In genomic region chr9:49606317-49606716, GRCm38 (mm10) we compare ENCODE assay signal across 10 mouse cellular contexts.
DNase-seq lines count a peak whose midpoint lies in the region; ATAC-seq and TF ChIP-seq lines count a peak whose summit lies in the region.
"Had no signal": no experiment of that assay in that cellular context is flagged by ENCODE, and none has a peak within 500 bp of the region (broad histone marks: within the 10 kb centered on the region; RNA-seq: fewer than 3 reads in every experiment).

No protein-coding gene starts in this region.

- H3K27me3 ChIP-seq in C2C12 (ENCODE audit: control insufficient read depth, insufficient read depth, insufficient read length) = no peaks in the 10 kb centered on the region
- H3K27me3 ChIP-seq in lung, postnatal 0 days (replicated peaks; ENCODE audit: insufficient read depth, low read length) = no peaks in the 10 kb centered on the region
- H3K27me3 ChIP-seq: limb, embryonic 15.5 days had no signal

- 44% methylated on average over 5 of the region's 5 CpGs for WGBS in lung, postnatal 0 days

- intact Hi-C loops in heart, postnatal 25 days (cut with DNase I) = no loop called here
- intact Hi-C loops in gastrocnemius, postnatal 14 days (cut with DNase I; ENCODE audit: low total_unique reads) = no loop called here

- no peaks in the 10 kb centered on the region for H3K4me1 ChIP-seq in lung, postnatal 0 days (ENCODE audit: insufficient read depth, low read depth, low read length)
- H3K4me1 ChIP-seq: limb, embryonic 15.5 days had no signal

- H3K4me2 ChIP-seq in lung, postnatal 0 days (replicated peaks; ENCODE audit: low read depth, low read length) = no peak overlapping the region
- H3K4me2 ChIP-seq: limb, embryonic 15.5 days had no signal

- no peak overlapping the region for H3ac ChIP-seq in C2C12 (ENCODE audit: control insufficient read depth, insufficient read length, low read depth)

- H3K9ac ChIP-seq in lung, postnatal 0 days (replicated peaks; ENCODE audit: low read depth) = no peak overlapping the region
- H3K9ac ChIP-seq: limb, embryonic 15.5 days had no signal

- peak; percentile 66 for DNase-seq in embryo, embryonic 11 days
- peak; percentile 28 for DNase-seq in heart, postnatal 25 days (ENCODE audit: low spot score)
- DNase-seq in kidney, postnatal 36 days = peak; percentile 18 to 35
- no peak for DNase-seq in left cerebral cortex, adult 18-20 months (ENCODE audit: low spot score in 2 of 2)
- no peak for DNase-seq in lung, postnatal 0 days (ENCODE audit: low spot score)
- no peak for DNase-seq in gastrocnemius, adult 18-20 months (ENCODE audit: low spot score)
- no peak for DNase-seq in gastrocnemius, postnatal 14 days

- no peaks in the 10 kb centered on the region for H3K79me3 ChIP-seq in C2C12 (ENCODE audit: low read depth)

- no peaks in the 10 kb centered on the region for H3K9me3 ChIP-seq in lung, postnatal 0 days (ENCODE audit: low read length)
- H3K9me3 ChIP-seq: limb, embryonic 15.5 days had no signal

- no peak overlapping the region for H3K4me3 ChIP-seq in C2C12 (ENCODE audit: insufficient read depth, poor library complexity, severe bottlenecking)
- H3K4me3 ChIP-seq in lung, postnatal 0 days (ENCODE audit: low read depth, low read length) = no peak overlapping the region
- H3K4me3 ChIP-seq: limb, embryonic 15.5 days had no signal

- H3K36me3 ChIP-seq in C2C12 (ENCODE audit: control insufficient read depth, insufficient read depth) = peaks cover 5% of the 10 kb centered on the region
- no peaks in the 10 kb centered on the region for H3K36me3 ChIP-seq in lung, postnatal 0 days (ENCODE audit: insufficient read depth, low read length)
- H3K36me3 ChIP-seq: G1E; limb, embryonic 15.5 days had no signal

- H3K27ac ChIP-seq in lung, postnatal 0 days (ENCODE audit: low read length) = no peak overlapping the region
- H3K27ac ChIP-seq: limb, embryonic 15.5 days had no signal

- TF ChIP-seq EP300 in lung, postnatal 0 days (IDR thresholded peaks at IDR 0.05) = no peak

- ATAC-seq in lung, postnatal 0 days = no peak

- peaks cover 7% of the 10 kb centered on the region for H3K79me2 ChIP-seq in C2C12 (ENCODE audit: control insufficient read depth, insufficient read depth)

- TF ChIP-seq CTCF in C2C12 (IDR thresholded peaks at IDR 0.05; ENCODE audit: control insufficient read depth, insufficient read depth, insufficient read length) = no peak
- no peak for TF ChIP-seq CTCF in lung, postnatal 0 days (IDR thresholded peaks at IDR 0.05)

TF ChIP-seq in C2C12, 6 proteins besides CTCF, POLR2A, EP300 and RAD21:
- TF ChIP-seq USF1 (IDR thresholded peaks at IDR 0.05; ENCODE audit: low read depth) (peak; percentile 27), FOSL1 (IDR thresholded peaks at IDR 0.05; ENCODE audit: insufficient read depth, low read length, poor library complexity, severe bottlenecking) (no peak)

Comparison
In these comparisons a context has a peak if more than half of its experiments do, and no peak if none do; other contexts are left out.
1. DNase-seq: peak in embryo, embryonic 11 days (single experiment), heart, postnatal 25 days (single experiment) and kidney, postnatal 36 days (2 of 2); none in left cerebral cortex, adult 18-20 months (0 of 2), lung, postnatal 0 days (single experiment), gastrocnemius, adult 18-20 months (single experiment) and gastrocnemius, postnatal 14 days (single experiment).